Mouse (Mus musculus): ENCODE measurements around the gene Elfn2. TPM values are rescaled to one million over a fixed set of nuclear protein-coding genes. Genes with fewer than 3 reads are reported as not detected.

Gene Elfn2
- polyA plus RNA-seq, 1 experiment from 2014 or later = 0.06 TPM

DNA sequence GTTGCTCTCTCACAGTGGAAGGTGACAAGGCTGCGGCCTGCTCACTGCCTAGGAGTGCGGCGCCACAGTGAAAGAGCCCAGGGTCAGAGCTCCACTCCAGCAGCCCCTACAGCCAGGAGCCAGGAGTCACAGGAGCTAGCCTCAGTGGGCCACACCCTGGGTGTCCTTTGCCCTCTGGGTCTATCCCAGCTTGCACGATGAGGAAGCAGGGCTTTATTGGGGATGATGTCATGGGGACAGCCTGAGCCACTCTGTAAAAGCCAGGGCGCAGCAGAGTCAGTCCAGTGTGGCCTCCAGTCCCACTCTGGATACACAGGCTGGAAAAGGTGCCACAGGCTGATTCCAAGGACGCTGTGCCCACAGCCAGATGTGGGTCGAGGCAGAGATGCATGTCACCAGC lies 31.7 kb downstream of the Elfn2 start:
- Histone ChIP-seq H3K4me1 (replicated peaks; ENCODE audit: control insufficient read depth, insufficient read depth) (no peaks in the 10 kb centered on the region), H3K27me3 (ENCODE audit: control insufficient read depth, insufficient read depth, low read length) (no peaks in the 10 kb centered on the region), H3K36me3 (ENCODE audit: control insufficient read depth, insufficient read depth, low read length) (no peaks in the 10 kb centered on the region), H3K9ac (ENCODE audit: low read length) (no peak overlapping the region), H3K4me3 (ENCODE audit: low read depth, low read length) (no peak overlapping the region), H3K9me3 (ENCODE audit: control insufficient read depth, low read length) (no peaks in the 10 kb centered on the region), H3K27ac (replicated peaks) (no peak overlapping the region), H3K4me2 (replicated peaks; ENCODE audit: low read depth) (no peak overlapping the region)
- no peak for TF ChIP-seq CTCF (IDR thresholded peaks at IDR 0.05; ENCODE audit: low read depth)
- TF ChIP-seq EP300 (optimal IDR thresholded peaks at IDR 0.05) = no peak
- ATAC-seq (ENCODE audit: low FRiP score, low TSS enrichment) (peak; percentile 60; the same call in 1 of the 2 replicates), DNase-seq (ENCODE audit: low spot score) (no peak)
- 67% methylated on average over 7 of the region's 7 CpGs for WGBS

- ATAC-seq (ENCODE audit: low FRiP score, low TSS enrichment) = no peak
- Histone ChIP-seq H3K4me1 (replicated peaks; ENCODE audit: control insufficient read depth, insufficient read depth) (no peaks in the 10 kb centered on the region), H3K36me3 (ENCODE audit: control insufficient read depth, insufficient read depth, low read length) (no peaks in the 10 kb centered on the region), H3K4me3 (ENCODE audit: low read depth, low read length) (no peak overlapping the region), H3K9me3 (ENCODE audit: control insufficient read depth, low read length) (no peaks in the 10 kb centered on the region), H3K27ac (replicated peaks) (no peak overlapping the region), H3K4me2 (replicated peaks; ENCODE audit: low read depth) (no peak overlapping the region), H3K9ac (ENCODE audit: low read length) (no peak overlapping the region), H3K27me3 (ENCODE audit: control insufficient read depth, insufficient read depth, low read length) (no peaks in the 10 kb centered on the region)
- no peak for DNase-seq (ENCODE audit: low spot score)
- TF ChIP-seq EP300 (optimal IDR thresholded peaks at IDR 0.05) (no peak), CTCF (IDR thresholded peaks at IDR 0.05; ENCODE audit: low read depth) (no peak)
- WGBS = 12% methylated on average over 9 of the region's 9 CpGs
Observed at GRCm38 (mm10) chr15:78684111-78684510, 34.5 kb downstream of the Elfn2 start.

DNA sequence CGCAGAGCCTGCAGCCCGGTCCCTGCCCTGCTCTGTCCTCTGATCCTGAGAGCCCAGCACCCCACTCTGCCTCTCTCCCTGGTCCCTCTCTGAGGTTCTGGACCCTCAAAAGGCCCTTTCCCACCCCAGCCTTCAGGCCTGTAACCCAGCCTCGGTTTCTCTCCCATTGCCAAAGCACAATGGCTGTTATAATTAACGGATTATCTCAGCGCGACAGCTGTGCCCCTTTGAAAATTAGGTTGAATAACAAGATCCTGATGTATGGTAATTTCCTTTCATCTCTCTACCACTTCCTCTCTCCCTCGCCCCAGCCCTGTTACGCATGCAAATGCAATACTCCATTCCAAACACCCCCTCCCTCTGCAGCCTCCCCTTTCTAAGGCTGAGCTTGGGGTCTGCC lies 35.1 kb downstream of the Elfn2 start:
- TF ChIP-seq CTCF (IDR thresholded peaks at IDR 0.05; ENCODE audit: low read depth) (no peak), EP300 (optimal IDR thresholded peaks at IDR 0.05) (no peak)
- DNase-seq (ENCODE audit: low spot score) (no peak), ATAC-seq (ENCODE audit: low FRiP score, low TSS enrichment) (no peak)
- no peak overlapping the region for H3K27ac ChIP-seq (replicated peaks)
- no peaks in the 10 kb centered on the region for H3K36me3 ChIP-seq (ENCODE audit: control insufficient read depth, insufficient read depth, low read length)
- no peak overlapping the region for H3K4me3 ChIP-seq (ENCODE audit: low read depth, low read length)
- H3K9ac ChIP-seq (ENCODE audit: low read length) = no peak overlapping the region
- no peaks in the 10 kb centered on the region for H3K9me3 ChIP-seq (ENCODE audit: control insufficient read depth, low read length)
- no peaks in the 10 kb centered on the region for H3K4me1 ChIP-seq (replicated peaks; ENCODE audit: control insufficient read depth, insufficient read depth)
- H3K4me2 ChIP-seq (replicated peaks; ENCODE audit: low read depth) = no peak overlapping the region
- WGBS = 28% methylated on average over 8 of the region's 8 CpGs
- no peaks in the 10 kb centered on the region for H3K27me3 ChIP-seq (ENCODE audit: control insufficient read depth, insufficient read depth, low read length)

GRCm38 (mm10) chr15:78681781-78682180 lies 36.8 kb downstream of the Elfn2 start:
- 75% methylated on average over 8 of the region's 8 CpGs for WGBS
- no peaks in the 10 kb centered on the region for H3K9me3 ChIP-seq (ENCODE audit: control insufficient read depth, low read length)
- TF ChIP-seq EP300 (optimal IDR thresholded peaks at IDR 0.05) (no peak), CTCF (IDR thresholded peaks at IDR 0.05; ENCODE audit: low read depth) (no peak)
- H3K4me1 ChIP-seq (replicated peaks; ENCODE audit: control insufficient read depth, insufficient read depth) = no peaks in the 10 kb centered on the region
- ATAC-seq (ENCODE audit: low FRiP score, low TSS enrichment) (no peak), DNase-seq (ENCODE audit: low spot score) (no peak)
- no peak overlapping the region for H3K27ac ChIP-seq (replicated peaks)
- no peak overlapping the region for H3K4me2 ChIP-seq (replicated peaks; ENCODE audit: low read depth)
- no peak overlapping the region for H3K9ac ChIP-seq (ENCODE audit: low read length)
- no peaks in the 10 kb centered on the region for H3K36me3 ChIP-seq (ENCODE audit: control insufficient read depth, insufficient read depth, low read length)
- H3K27me3 ChIP-seq (ENCODE audit: control insufficient read depth, insufficient read depth, low read length) = no peaks in the 10 kb centered on the region
- H3K4me3 ChIP-seq (ENCODE audit: low read depth, low read length) = no peak overlapping the region

GRCm38 (mm10) chr15:78681301-78681700 lies 37.3 kb downstream of the Elfn2 start:
- no peaks in the 10 kb centered on the region for H3K9me3 ChIP-seq (ENCODE audit: control insufficient read depth, low read length)
- no peak overlapping the region for H3K4me3 ChIP-seq (ENCODE audit: low read depth, low read length)
- no peaks in the 10 kb centered on the region for H3K4me1 ChIP-seq (replicated peaks; ENCODE audit: control insufficient read depth, insufficient read depth)
- H3K27ac ChIP-seq (replicated peaks) = no peak overlapping the region
- no peak for DNase-seq (ENCODE audit: low spot score)
- no peaks in the 10 kb centered on the region for H3K36me3 ChIP-seq (ENCODE audit: control insufficient read depth, insufficient read depth, low read length)
- no peaks in the 10 kb centered on the region for H3K27me3 ChIP-seq (ENCODE audit: control insufficient read depth, insufficient read depth, low read length)
- WGBS = 79% methylated on average over 8 of the region's 8 CpGs
- TF ChIP-seq EP300 (optimal IDR thresholded peaks at IDR 0.05) = no peak
- no peak for TF ChIP-seq CTCF (IDR thresholded peaks at IDR 0.05; ENCODE audit: low read depth)
- no peak for ATAC-seq (ENCODE audit: low FRiP score, low TSS enrichment)
- H3K9ac ChIP-seq (ENCODE audit: low read length) = no peak overlapping the region
- H3K4me2 ChIP-seq (replicated peaks; ENCODE audit: low read depth) = no peak overlapping the region

GRCm38 (mm10) chr15:78680291-78680690 lies 38.3 kb downstream of the Elfn2 start:
- WGBS = 79% methylated on average over 22 of the region's 22 CpGs
- Histone ChIP-seq H3K4me1 (replicated peaks; ENCODE audit: control insufficient read depth, insufficient read depth) (no peaks in the 10 kb centered on the region), H3K27ac (replicated peaks) (no peak overlapping the region), H3K27me3 (ENCODE audit: control insufficient read depth, insufficient read depth, low read length) (no peaks in the 10 kb centered on the region), H3K4me3 (ENCODE audit: low read depth, low read length) (no peak overlapping the region), H3K36me3 (ENCODE audit: control insufficient read depth, insufficient read depth, low read length) (no peaks in the 10 kb centered on the region), H3K9me3 (ENCODE audit: control insufficient read depth, low read length) (no peaks in the 10 kb centered on the region), H3K4me2 (replicated peaks; ENCODE audit: low read depth) (no peak overlapping the region), H3K9ac (ENCODE audit: low read length) (no peak overlapping the region)
- DNase-seq (ENCODE audit: low spot score) (no peak), ATAC-seq (ENCODE audit: low FRiP score, low TSS enrichment) (no peak)
- TF ChIP-seq EP300 (optimal IDR thresholded peaks at IDR 0.05) = no peak
- no peak for TF ChIP-seq CTCF (IDR thresholded peaks at IDR 0.05; ENCODE audit: low read depth)
